Mouse (Mus musculus) kidney, postnatal 14 days (tissue): ENCODE measurements around the gene Myo5a.
"Not testable (repeated sequence)": the region's sequence is repeated elsewhere in the genome, so short reads cannot be mapped to it uniquely, and the experiment has no call there.

Source experiments
- DNase-seq: peaks from one replicate; pipeline ENCODE4 v3.0.0; 2022; ENCODE audit warnings: mixed read lengths

Myo5a gene

DNA sequence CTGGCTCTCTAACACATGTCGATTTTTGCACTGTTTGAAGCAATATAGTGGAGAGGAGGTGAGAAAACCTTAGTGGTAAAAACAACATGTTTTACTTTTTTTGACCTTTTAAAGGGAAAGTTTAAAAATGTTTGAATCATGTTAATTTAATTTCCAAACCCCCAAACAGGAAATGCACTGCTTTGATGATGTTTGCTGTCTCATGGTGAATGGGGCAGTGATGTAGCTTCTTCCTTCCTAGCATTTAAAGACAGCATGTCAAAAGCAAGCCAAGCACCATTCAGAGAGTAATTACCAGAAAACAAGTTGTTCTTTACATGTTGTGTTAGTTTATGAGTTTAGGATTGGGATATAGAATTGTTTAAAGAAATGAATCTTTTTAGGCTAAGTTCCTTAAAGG, 138.4 kb downstream of the Myo5a start:
- no peak for DNase-seq

DNA sequence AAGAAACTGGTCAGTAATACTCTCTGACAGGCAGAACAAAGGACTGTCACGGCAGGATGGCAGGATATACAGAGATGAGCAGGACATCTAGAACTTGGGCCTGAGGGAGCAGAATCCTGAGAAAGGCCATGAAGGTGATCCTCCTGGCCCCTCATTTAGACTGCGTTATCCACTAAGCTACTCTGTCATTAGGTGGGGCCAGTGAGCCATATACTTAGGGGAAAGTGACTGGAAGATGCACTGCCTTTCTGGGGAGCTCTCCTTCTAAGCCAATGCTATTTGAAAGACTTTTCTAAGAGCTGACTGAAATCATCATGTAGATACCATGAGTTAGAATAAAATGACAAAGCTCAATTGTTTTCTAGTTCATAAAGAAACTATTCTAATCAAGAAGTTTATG, 139.5 kb downstream of the Myo5a start:
- DNase-seq = no peak

DNA sequence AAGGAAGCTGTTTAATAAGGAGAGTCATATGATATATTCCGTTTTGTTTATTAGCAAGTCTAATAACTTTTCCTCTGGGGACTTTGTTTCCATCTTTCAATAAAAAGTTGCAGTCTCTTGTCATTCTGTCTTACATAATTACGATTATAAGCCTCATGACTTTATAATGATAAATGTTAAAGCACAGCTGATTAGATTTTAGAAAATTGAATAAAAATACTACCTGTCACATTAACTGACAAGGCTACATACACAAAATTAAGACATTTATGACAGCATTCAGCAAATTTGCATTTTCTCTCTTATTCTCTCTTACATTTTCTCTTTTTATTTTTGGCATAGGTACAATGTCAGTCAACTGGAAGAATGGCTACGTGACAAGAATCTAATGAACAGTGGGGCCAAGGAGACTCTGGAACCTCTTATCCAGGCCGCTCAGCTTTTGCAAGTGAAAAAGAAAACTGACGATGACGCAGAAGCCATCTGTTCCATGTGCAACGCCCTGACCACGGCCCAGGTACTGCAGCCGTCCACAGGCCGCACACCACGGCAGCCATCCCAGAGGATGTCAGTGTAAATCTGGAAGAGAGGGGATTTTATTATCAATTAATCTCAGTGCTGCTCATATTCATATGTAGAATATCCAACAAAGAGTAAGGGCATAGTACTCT, 144.1 kb downstream of the Myo5a start:
- no peak for DNase-seq

DNA sequence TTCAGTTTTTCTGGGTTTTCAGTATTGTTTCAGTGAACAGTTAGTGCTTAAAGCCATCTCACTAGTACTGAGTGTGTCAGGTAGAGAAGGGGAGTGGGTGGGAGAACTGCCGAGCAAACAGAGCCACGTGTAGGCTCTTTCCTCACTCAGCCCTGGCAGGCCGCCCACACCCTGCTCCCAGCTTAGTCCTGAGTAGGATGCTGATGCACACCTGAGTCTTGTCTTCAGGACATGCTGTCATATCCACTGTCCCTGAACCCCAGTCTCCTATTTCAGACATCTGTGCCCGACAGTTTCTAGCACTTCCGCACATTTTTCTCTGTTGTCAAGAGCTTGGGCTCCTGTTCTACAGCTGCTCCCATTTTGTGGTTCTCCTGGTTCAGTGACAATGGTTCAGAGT, 149.1 kb downstream of the Myo5a start:
- no peak for DNase-seq

DNA sequence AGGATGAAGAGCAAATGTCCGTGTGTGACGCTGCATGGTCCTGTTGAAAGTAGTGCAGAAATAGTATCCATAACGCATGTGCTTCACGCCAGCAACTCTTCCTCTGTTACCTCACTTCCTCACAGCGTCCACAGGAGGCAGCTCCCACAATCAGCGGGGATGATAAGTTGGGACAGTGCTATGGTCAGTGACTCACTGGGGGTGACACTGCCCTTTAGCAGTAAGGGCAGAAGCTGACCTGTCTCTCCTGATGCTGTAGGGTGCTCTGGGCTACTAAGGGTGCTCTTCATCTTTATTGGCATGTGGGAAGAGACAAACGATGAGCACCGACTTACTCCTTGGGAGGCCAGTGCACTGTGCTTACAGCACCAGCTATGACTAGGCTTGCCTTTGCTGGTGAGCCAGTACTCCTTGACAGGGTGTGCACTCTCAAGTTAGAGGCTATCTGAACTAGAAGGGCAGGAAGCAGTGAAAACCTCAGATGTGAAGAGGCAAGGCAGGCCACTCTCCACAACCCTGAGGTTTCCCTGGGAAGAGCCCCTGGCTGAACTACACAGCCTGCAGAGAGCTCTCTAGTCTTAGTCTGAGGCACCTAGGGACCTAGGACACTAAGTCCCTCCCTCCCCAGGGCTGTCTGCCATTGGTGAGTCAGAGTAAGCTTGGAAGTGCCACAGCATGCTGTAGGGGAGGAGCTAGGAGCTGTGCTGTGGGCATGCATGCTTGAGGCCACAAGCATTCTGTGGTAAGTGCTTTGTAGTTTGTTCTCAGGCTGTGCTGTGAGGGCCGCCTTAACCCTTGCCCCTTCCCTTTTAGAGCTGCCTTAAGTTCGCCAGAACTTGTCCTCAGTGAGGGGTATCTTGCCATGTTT, 150.8 kb downstream of the Myo5a start:
- DNase-seq = no peak

DNA sequence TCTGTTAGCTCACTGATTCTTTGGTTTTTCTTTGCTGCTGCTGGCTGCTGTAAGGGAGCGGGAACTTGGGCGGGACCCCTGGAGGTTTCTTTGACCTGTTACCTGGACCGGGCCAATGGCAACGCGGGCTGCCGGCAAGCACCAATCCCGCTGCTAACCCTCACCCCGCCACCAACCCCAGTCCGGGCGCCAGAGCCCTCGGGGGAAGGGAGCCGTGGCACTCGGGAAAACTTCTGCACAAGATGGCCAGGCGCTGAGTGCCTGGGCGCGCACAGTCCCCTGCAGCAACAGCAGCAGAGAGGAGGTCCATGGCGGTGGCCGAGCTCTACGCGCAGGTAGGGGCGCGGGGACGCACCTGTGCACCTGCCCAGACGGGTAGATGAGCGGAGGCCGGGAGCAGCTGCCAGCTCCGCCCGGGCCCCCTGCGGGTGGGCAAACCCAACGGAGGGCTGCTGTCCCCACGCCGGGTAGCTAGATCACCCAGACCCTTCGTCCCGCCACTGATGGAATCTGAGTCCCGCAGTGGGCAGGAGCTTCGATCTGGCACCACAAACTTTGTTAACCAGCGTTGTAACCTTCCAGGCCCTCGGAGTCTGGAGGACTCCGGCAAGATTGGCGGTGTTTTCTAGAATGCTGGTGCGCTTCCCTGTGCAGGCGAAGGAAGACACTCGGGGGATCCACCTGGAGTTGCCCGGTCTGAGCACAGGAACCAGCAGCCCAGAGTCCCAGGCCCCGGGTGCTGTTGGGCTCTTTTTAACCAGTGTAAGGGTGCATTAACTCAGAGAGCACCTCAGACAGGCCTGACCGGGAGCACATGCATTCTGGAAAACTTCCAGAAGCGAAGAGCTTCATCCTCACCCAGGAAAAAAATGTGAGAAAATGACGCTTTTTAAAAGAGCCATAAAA, 161.3 kb downstream of the Myo5a start, which contains the start of gene Myo5c:
Gene Myo5c (plus strand): TSS at position 180 of the 906 bp plus-strand sequence.
- DNase-seq = peak; percentile 80

DNA sequence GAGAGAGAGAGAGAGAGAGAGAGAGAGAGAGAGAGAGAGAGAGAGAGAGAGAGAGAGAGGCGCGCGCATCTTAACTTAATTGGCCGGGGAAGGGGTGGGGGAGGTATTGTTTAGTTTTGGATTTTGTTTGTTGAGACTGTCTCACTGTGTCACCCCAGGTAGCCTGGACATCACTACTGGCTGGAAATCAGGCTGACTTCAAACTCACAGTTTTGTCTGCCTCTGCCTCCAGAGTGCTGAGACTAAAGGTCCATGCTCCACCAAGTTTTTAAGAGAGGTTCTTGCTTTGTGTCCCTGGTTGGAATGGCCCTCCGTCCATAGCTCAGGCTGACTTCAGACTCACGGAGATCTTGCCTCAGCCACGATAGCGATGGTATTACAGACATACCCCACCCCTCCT, 162.0 kb downstream of the Myo5a start:
- no peak for DNase-seq

DNA sequence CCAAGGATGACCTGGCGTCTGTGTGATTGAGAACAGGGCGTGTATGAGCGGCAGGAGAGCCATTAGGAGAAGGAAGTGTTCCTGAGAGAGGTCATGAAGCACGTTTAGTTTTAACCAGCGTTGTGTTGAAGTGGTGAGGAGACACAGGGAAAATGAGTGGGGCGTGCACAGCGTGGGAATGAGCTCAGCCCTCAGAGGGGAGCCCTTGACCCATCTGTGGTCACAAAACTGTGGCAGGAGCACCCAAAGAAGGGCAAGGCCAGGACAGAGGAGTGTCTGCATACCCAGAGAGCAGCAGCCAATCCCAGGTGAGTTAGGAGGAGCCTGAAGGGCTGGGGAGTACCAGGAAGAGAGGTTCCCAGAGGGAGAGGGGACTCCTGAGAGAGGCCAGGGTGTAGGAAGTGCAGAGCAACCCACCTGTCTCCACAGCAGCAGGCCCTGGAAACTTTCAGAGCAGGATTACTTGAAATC, 163.5 kb downstream of the Myo5a start:
- DNase-seq = no peak

DNA sequence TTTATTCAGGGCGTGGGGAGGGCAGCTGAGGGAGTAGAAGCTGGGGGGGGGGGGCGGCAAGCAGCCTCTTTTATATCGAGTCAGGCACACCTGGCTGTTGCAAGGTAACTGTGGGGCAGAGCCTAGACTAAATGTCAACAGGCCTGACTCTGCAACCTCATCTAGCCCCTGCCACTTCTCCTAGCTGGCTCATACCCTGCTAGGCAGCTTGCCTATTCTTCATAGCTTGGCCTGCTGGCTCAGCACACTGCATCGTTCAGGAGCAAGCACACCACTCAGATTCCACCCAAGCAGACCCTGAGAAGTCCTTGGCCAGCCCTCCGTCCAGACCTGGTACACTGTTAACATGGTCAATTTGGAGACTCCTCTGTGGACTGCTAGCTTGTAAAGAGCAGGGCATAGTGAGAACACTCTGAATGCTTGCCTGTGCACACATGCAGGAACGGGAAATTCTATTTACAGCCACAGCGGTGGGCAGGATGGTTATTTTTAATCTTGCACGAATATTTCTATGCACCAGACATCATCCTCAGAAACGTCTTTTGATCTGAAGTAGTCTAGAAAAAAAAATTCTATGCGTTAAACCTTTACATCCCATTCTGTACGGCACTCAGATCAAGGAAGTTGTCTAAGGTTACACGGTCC, 164.3 kb downstream of the Myo5a start:
- DNase-seq = no peak

DNA sequence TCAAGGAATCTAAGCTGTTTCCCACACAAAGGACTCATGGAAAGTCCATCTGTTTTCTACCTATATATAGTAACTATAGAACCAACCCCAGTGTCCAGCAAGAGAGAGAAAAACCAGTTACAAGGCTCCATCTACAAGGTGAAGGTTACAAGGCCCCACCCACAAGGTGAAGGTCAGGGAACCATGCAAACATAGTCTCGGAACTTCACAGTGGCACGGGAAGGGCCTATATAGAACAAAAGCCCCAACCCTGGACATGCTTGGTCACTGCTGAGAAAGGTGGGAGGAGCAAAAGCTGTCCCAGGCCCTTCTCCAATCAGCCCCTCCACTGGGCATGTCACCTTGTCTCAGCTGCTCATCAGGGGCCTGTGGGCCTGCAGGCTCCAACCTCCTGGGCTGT, 164.9 kb downstream of the Myo5a start:
- DNase-seq = no peak

DNA sequence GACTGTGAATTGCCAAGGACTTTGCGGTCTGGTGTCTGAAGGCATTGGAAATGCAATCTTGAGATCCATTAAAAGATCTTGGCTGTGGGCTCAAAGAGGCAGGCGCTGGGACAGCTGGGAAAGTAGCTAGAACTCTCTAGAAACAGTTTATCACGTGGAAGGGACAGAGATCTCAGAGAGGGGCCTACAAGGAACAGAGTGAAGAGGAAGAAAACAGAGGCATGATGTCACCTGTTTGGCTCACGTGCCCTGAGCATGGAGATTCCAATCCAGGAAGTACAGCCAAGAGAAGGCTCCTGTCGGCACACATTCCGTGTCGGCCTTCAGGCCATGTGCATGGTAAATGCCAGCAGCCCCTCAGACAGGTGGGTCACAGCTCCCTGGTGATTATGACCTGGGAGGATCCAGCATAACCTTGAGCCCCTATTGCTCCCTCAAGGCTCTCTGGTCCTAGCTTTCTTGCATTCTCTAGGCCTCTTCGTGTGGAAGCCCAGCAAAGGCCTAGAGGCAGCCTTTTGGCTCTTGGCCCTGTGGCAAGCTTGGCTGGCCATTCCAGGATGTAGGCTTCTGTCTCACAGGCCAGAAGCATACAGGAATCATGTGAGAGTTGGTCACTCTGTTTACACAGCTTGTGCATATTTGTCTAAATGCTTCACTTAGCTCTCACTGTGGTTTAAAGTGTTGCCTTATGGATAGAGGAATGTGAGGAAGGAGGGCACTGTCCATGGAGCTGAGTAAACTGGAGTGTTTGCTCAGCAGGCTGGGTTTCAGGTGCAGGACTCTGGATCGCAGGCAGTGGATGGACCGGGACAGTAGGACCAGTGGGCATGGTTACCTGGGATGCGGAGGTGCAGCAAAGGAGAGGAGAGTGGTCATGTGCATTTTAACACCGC, 165.8 kb downstream of the Myo5a start:
- no peak for DNase-seq

DNA sequence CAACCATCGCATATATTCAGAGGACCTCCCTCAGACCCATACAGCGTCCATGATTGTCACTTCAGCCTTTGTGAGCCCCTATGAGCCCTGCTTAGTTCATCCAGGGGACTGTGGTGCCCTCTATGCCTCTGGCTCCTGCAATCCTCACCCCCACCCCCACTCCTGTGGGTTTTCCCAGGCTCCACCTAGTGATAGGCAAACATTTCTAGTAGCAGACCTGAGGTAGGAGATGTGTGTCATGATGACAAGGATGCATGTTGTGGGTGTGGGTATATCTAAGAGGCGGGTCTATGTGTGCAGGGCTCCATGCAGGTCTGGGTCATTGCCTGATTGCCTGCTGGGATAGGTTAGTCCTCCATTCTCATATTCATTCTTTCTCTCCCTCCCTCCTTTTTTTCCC, 167.4 kb downstream of the Myo5a start:
- no peak for DNase-seq

DNA sequence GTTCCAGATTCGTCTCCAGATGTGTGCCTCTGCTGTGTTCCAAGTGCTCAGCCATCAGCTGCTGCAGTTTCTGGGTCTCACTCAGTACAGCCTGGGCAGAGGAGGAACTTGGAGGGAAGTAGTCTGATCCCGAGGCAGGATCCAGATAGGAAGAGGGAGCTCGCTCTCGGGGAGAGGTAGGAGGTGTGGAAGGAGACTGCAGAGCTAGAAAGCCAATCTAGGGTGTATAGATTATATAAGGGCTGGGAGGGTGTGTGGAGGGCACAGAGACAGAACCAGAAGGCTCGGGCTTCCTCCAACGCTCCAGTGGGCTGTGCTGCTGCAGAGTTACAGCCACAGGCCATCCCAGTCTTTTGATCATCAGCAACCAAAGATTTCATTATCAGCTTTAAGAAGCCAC, 172.2 kb downstream of the Myo5a start:
- DNase-seq = no peak

DNA sequence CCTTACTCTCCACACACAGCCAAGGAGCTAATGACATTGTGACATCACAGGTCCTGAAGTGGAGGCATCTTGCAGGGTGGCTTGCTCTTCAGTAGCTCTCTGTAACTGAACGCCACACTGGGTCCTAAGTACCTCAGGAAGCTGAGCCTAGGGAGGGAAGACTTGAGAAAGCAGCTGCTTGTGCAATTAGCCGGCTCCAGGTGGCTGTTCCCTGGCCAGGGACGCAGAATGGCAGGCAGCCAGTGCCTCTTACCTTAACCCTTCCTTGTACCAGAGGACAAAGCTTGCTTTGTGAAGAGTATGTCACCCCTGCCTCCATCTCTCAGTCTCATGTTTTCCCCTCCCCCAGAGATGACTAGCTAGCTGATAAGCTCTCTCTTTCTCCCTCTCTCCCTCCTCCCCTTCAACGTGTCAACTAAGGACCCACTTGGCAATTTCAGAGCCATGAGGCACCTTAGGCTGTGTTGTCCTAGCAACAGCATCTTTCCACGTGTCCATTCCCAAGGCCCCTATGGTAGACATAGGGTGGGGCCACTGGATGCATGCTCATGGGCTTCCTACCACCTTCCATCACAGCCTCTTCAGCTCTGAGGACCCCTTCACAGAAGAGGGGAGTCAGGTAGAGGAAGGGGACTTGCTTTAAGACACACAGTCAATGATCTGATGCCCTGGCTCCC, 173.1 kb downstream of the Myo5a start:
- DNase-seq = no peak

DNA sequence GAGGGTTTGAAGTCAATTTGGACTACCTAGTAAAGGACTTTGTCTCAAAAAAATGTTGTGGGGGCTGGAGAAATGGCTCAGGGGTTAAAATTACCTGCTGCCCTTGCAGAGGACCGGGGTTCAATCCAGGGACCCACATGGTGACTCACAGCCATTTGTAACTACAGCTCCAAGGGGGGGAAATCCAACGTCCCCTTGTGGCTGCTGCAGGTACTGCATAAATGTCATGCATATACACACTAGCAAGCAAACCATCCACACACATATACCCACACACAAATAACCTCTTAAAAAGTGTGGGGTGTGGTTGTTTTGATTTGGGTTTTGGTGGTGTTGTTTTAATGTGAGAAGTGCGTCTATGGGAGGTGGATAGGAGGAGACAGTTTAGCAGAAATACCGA, 173.7 kb downstream of the Myo5a start:
- no peak for DNase-seq

DNA sequence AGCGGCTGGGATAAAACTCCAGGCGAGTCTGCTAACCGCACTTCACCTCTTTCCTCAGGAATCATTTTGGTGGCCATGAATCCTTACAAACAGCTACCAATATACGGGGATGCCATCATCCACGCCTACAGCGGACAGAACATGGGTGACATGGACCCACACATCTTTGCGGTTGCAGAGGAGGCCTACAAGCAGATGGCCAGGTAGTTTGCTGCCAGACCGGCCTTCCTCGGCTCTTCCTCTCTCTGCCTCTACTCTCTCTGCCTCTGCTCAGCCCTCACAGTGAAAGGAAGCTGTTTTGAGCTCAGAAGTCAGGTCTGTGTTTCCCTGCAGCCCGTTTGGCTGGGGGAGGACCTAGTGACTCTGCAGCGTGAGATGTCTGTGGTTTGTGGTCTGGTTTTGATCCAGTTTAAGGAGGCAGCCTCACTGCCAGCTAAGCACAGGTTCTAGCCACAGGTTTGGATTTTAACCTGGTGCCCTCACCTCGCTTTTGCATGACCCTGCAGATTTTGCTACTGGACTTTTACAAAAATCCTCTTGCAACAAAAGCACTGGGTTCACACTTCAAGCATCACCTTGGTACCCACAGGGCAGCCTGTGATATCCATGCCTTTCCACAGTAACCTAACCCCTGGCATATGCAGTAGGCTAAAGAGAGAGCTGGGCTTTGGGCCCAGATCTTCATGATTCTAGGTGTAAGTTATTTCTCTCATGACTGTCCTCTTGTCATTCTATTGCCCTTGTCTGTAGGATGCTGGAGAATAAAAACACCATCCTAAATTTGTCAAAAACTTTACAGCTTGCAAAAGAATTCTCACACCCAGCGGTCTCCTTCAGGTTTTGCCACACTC, 175.5 kb downstream of the Myo5a start:
- no peak for DNase-seq

DNA sequence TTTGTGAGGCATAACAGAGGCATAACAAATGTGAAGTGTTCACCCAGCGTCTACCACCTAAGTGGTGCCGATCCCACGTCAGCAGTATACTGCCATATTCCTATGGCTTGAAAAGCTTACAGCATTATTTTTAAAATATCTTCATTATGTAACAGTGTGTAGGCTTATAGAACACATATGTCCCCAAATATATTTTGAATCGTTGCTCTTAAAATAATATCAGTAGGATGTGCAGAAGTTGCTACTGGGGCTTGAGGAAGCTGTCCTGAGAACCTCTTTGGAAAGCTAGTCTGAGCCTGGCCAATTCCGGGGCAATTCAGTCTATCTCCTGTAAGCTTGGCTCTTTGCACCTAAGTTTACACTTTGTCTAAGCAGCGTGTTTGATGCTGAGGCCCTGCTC, 177.1 kb downstream of the Myo5a start:
- no peak for DNase-seq

DNA sequence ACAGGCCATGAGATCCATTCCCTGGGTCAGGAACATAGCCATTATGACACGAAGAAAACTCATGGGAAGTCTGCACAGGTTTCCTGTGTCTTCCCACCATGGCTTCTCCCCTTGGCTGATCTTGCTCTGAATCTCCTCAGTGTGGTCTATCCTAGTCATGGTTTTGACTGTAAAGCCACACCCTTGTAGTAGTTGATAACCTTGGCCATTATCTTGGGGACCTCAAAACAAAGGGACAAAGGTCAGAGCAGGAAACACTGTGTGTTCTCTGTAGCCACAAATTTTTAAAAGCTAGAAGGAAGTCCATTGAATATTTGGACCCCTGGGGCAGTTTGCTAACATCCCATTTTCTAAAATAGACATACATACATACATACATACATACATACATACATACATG, 177.5 kb downstream of the Myo5a start:
- no peak for DNase-seq

DNA sequence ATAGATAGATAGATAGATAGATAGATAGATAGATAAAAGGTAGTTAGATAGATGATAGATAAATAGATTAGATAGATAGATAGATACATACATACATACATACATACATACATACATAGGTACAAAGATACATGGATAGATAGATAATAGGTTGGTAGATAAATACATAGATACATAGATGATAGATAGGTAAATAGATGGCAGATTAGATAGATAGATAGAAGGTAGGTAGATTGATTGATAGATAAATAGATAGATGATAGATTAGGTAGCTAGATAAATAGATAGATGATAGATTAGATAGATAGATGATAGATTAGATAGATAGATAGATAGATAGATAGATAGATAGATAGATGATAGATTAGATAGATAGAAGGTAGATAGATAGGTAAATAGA, 178.1 kb downstream of the Myo5a start:
- no peak for DNase-seq

DNA sequence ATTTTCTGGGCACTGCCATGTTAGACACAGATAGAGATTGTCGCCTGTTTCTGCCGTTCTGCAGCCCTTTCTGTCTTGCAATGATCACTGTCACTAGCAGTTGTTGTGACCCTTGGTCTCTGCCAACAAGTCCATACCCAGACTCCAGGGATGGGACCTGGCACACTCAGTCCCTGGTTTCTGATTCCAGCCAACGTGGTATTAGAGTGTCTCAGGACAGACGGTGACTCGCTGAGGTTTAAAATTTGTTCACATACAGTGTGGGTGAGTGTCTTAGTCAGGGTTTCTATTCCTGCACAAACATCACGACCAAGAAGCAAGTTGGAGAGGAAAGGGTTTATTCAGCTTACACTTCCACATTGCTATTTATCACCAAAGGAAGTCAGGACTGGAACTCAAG, 182.3 kb downstream of the Myo5a start:
- DNase-seq = not testable (repeated sequence)
